Mouse (Mus musculus) lung, adult 2 months (tissue): ENCODE results near the gene Atp5h. TPM values are rescaled to one million over a fixed set of nuclear protein-coding genes. Genes with fewer than 3 reads are reported as not detected.
A peak's percentile ranks its signal among the peaks of the same experiment; 100 is the strongest.

Experiments
- DNase-seq: peaks from one replicate; pipeline ENCODE4 v3.0.0; 2022
- H3K4me1 ChIP-seq: fragments of 200-500 bp; 2 replicates; pipeline ENCODE4 v1.6.1; 2011; ENCODE audit warnings: low read length; ENCODE audit not compliant: control insufficient read depth, insufficient read depth
- H3K4me3 ChIP-seq: fragments of 200-500 bp; replicated peaks from 2 replicates; pipeline ENCODE3; 2011; ENCODE audit warnings: low read depth, mild to moderate bottlenecking, control low read depth, low read length; ENCODE audit errors: extremely low read depth
- CTCF ChIP-seq: fragments of 200-500 bp; IDR thresholded peaks from 2 replicates; pipeline ENCODE4 v1.5.1; 2011; ENCODE audit warnings: mild to moderate bottlenecking, low read length, control low read depth; ENCODE audit not compliant: insufficient read depth
- POLR2A ChIP-seq: fragments of 200-500 bp; IDR thresholded peaks from 2 replicates; pipeline ENCODE4 v1.6.1; 2011; ENCODE audit warnings: low read depth, mild to moderate bottlenecking, control low read depth, low read length, borderline replicate concordance; ENCODE audit errors: extremely low read depth
- WGBS: fragments of 180-500 bp; shearing (Covaris S2); methylation state at CpG from one replicate; pipeline ENCODE4 v1.1.7; 2018; 5-methylcytosine and 5-hydroxymethylcytosine counted together
- polyA plus RNA-seq: library from polyadenylated mRNA; depleted of rRNA; stranded (reverse); fragments of >200 nt; gene quantifications from 2 replicates; pipeline ENCODE4 v1.2.3, GENCODE M21; 2012

The Atp5h gene
- polyA plus RNA-seq, 1 experiment: 108 TPM

GRCm38 (mm10) chr11:115425671-115426070 lies 5.9 kb upstream of the Atp5h start:
- 83% methylated on average over 6 of the region's 6 CpGs for WGBS
- no peak for TF ChIP-seq CTCF
- TF ChIP-seq POLR2A: no peak
- DNase-seq: no peak
- peaks cover 12% of the 10 kb centered on the region for H3K4me1 ChIP-seq
- H3K4me3 ChIP-seq: no peak overlapping the region

GRCm38 (mm10) chr11:115424666-115425065 lies 4.9 kb upstream of the Atp5h start:
- DNase-seq: no peak
- Histone ChIP-seq H3K4me3 (no peak overlapping the region), H3K4me1 (peaks cover 12% of the 10 kb centered on the region)
- WGBS: 85% methylated on average over 7 of the region's 7 CpGs
- TF ChIP-seq CTCF: no peak

- no peak for TF ChIP-seq POLR2A
- no peak for TF ChIP-seq CTCF
- peaks cover 16% of the 10 kb centered on the region for H3K4me1 ChIP-seq
- no peak overlapping the region for H3K4me3 ChIP-seq
- WGBS: 80% methylated on average over 3 of the region's 3 CpGs
- no peak for DNase-seq
Observed at GRCm38 (mm10) chr11:115423091-115423490, 3.3 kb upstream of the Atp5h start.

- DNase-seq: no peak
- H3K4me1 ChIP-seq: peaks cover 9% of the 10 kb centered on the region
- no peak overlapping the region for H3K4me3 ChIP-seq
- TF ChIP-seq CTCF (no peak), POLR2A (no peak)
- 86% methylated on average over 16 of the region's 16 CpGs for WGBS
Observed at GRCm38 (mm10) chr11:115421972-115422371, 2.2 kb upstream of the Atp5h start.

- 43% methylated on average over 1 of the region's 1 CpGs for WGBS
- TF ChIP-seq POLR2A (no peak), CTCF (no peak)
- H3K4me1 ChIP-seq: peaks cover 9% of the 10 kb centered on the region
- H3K4me3 ChIP-seq: no peak overlapping the region
- DNase-seq: no peak
Observed at GRCm38 (mm10) chr11:115421328-115421727, 1.6 kb upstream of the Atp5h start.

- 1% methylated on average over 45 of the region's 45 CpGs for WGBS
- TF ChIP-seq CTCF (no peak), POLR2A (no peak)
- peak; percentile 73 for DNase-seq
- Histone ChIP-seq H3K4me1 (peaks cover 9% of the 10 kb centered on the region), H3K4me3 (peak overlapping the region; percentile 74)
Observed at GRCm38 (mm10) chr11:115420336-115421190, 801 bp upstream of the Atp5h start.

- WGBS: 83% methylated on average over 7 of the region's 7 CpGs
- Histone ChIP-seq H3K4me1 (peaks cover 14% of the 10 kb centered on the region), H3K4me3 (no peak overlapping the region)
- TF ChIP-seq POLR2A: no peak
- no peak for TF ChIP-seq CTCF
- DNase-seq: no peak
Observed at GRCm38 (mm10) chr11:115409556-115409955, 10.2 kb downstream of the Atp5h start.

- H3K4me1 ChIP-seq: peaks cover 17% of the 10 kb centered on the region
- no peak for TF ChIP-seq POLR2A
- no peak for TF ChIP-seq CTCF
- DNase-seq: no peak
Observed at GRCm38 (mm10) chr11:115408266-115408920, 11.4 kb downstream of the Atp5h start.

GRCm38 (mm10) chr11:115406858-115407401 lies 12.8 kb downstream of the Atp5h start:
- no peak for TF ChIP-seq CTCF
- 88% methylated on average over 17 of the region's 17 CpGs for WGBS
- no peak for DNase-seq
- Histone ChIP-seq H3K4me3 (no peak overlapping the region), H3K4me1 (peaks cover 14% of the 10 kb centered on the region)

More at GRCm38 (mm10) chr11:115408266-115408920, 11.4 kb downstream of the Atp5h start:
- H3K4me3 ChIP-seq: no peak overlapping the region
- 45% methylated on average over 6 of the region's 6 CpGs for WGBS

GRCm38 (mm10) chr11:115405723-115406122 lies 14.0 kb downstream of the Atp5h start:
- DNase-seq: no peak
- Histone ChIP-seq H3K4me3 (no peak overlapping the region), H3K4me1 (peaks cover 11% of the 10 kb centered on the region)
- 97% methylated on average over 6 of the region's 6 CpGs for WGBS
- no peak for TF ChIP-seq CTCF
- TF ChIP-seq POLR2A: no peak
